ENCODE assay signal across 34 mouse cellular contexts in genomic region chr2:117742413-117742812, GRCm38 (mm10).
"Had no signal": no experiment of that assay in that cellular context is flagged by ENCODE, and none has a peak within 500 bp of the region (broad histone marks: within the 10 kb centered on the region; RNA-seq: fewer than 3 reads in every experiment).

No protein-coding gene starts in this region.

- H3K4me3 ChIP-seq: heart, embryonic 10.5 days; heart, embryonic 12.5 days; heart, embryonic 13.5 days; heart, embryonic 15.5 days; hindbrain, embryonic 10.5 days; hindbrain, embryonic 12.5 days; hindbrain, embryonic 13.5 days; hindbrain, embryonic 15.5 days; intestine, embryonic 15.5 days; kidney, embryonic 15.5 days; left cerebral cortex, adult 2 months had no signal

- ATAC-seq: hindbrain, embryonic 16.5 days; hindbrain, postnatal 0 days; inflammation-experienced regulatory T-cells, adult 6 months; intestine, embryonic 15.5 days; intestine, embryonic 16.5 days; intestine, postnatal 0 days had no signal

- H3K4me1 ChIP-seq: heart, embryonic 10.5 days; heart, embryonic 15.5 days; hindbrain, embryonic 10.5 days; hindbrain, embryonic 12.5 days; hindbrain, embryonic 13.5 days; hindbrain, embryonic 15.5 days; intestine, embryonic 15.5 days; kidney, embryonic 15.5 days had no signal

- H3K27ac ChIP-seq: heart, embryonic 10.5 days; heart, embryonic 13.5 days; heart, embryonic 15.5 days; hindbrain, embryonic 10.5 days; hindbrain, embryonic 12.5 days; hindbrain, embryonic 13.5 days; hindbrain, embryonic 14.5 days; hindbrain, embryonic 15.5 days; hindbrain, postnatal 0 days; intestine, embryonic 15.5 days; kidney, embryonic 15.5 days; kidney, postnatal 0 days; left cerebral cortex, adult 2 months had no signal

- DNase-seq: heart, postnatal 10 days; heart, postnatal 14 days; heart, postnatal 36 days; heart, postnatal 4 days; kidney, adult 11 months; kidney, adult 18-20 months; kidney, adult 2 months; kidney, adult 8-10 months; kidney, adult 9 months; kidney, postnatal 10 days; kidney, postnatal 14 days; kidney, postnatal 25 days; kidney, postnatal 36 days; kidney, postnatal 4 days; layer of hippocampus, adult 9-11 months; layer of hippocampus, postnatal 36 days had no signal
